Mouse (Mus musculus): ENCODE results near the gene Olfm4. TPM values are rescaled to one million over a fixed set of nuclear protein-coding genes. Genes with fewer than 3 reads are reported as not detected.

Olfm4 gene
- not detected in 2 replicates for polyA plus RNA-seq (2012; ENCODE audit: insufficient read depth, insufficient read length, missing spikeins)

DNA sequence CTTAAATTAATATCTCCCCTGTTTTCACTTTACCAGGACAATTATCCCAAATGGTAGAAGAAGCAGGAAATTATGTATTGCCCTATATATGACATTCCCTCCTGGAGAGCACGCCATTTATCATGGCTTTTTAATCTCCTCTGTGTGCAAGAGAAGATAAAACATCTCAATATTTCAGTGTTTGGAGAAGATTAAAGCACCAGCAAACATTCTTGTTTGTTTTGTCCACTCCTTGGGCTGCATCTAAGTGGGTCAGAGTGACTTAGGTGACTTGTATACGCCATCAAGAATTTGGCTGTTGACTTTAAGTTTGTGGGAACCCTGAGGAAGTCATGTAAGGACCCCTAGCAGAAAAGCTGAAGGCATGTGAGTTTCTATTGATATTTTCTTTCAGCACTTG lies at the start of gene Olfm4:
TSS of gene Olfm4 (plus strand) at position 301 of the 400 bp plus-strand sequence.
- Histone ChIP-seq H3K4me3 (ENCODE audit: insufficient read depth, low read length) (no peak within 1 kb of the TSS), H3K27ac (ENCODE audit: insufficient read depth, low read depth, low read length) (no peak within 1 kb of the TSS), H3K4me1 (ENCODE audit: control insufficient read depth, insufficient read depth, low read length) (no peaks in the 10 kb centered on the region)
- TF ChIP-seq CTCF (IDR thresholded peaks at IDR 0.05; ENCODE audit: low read depth, low read length) (no peak), POLR2A (IDR thresholded peaks at IDR 0.05; ENCODE audit: borderline replicate concordance, low read depth, low read length) (no peak)

- Histone ChIP-seq H3K4me3 (ENCODE audit: insufficient read depth, low read length) (no peak overlapping the region), H3K4me1 (ENCODE audit: control insufficient read depth, insufficient read depth, low read length) (no peaks in the 10 kb centered on the region), H3K27ac (ENCODE audit: insufficient read depth, low read depth, low read length) (no peak overlapping the region)
- TF ChIP-seq CTCF (IDR thresholded peaks at IDR 0.05; ENCODE audit: low read depth, low read length) (no peak), POLR2A (IDR thresholded peaks at IDR 0.05; ENCODE audit: borderline replicate concordance, low read depth, low read length) (no peak)
Measured at GRCm38 (mm10) chr14:79934426-79934825, 49.5 kb upstream of the Olfm4 start.

GRCm38 (mm10) chr14:79936879-79937468 lies 46.9 kb upstream of the Olfm4 start:
- TF ChIP-seq POLR2A (IDR thresholded peaks at IDR 0.05; ENCODE audit: borderline replicate concordance, low read depth, low read length) (no peak), CTCF (IDR thresholded peaks at IDR 0.05; ENCODE audit: low read depth, low read length) (no peak)
- Histone ChIP-seq H3K4me1 (ENCODE audit: control insufficient read depth, insufficient read depth, low read length) (no peaks in the 10 kb centered on the region), H3K4me3 (ENCODE audit: insufficient read depth, low read length) (no peak overlapping the region), H3K27ac (ENCODE audit: insufficient read depth, low read depth, low read length) (no peak overlapping the region)

GRCm38 (mm10) chr14:79945876-79946275 lies 38.0 kb upstream of the Olfm4 start:
- TF ChIP-seq POLR2A (IDR thresholded peaks at IDR 0.05; ENCODE audit: borderline replicate concordance, low read depth, low read length) (no peak), CTCF (IDR thresholded peaks at IDR 0.05; ENCODE audit: low read depth, low read length) (no peak)
- no peak overlapping the region for H3K4me3 ChIP-seq (ENCODE audit: insufficient read depth, low read length)
- no peak overlapping the region for H3K27ac ChIP-seq (ENCODE audit: insufficient read depth, low read depth, low read length)
- H3K4me1 ChIP-seq (ENCODE audit: control insufficient read depth, insufficient read depth, low read length): no peaks in the 10 kb centered on the region

DNA sequence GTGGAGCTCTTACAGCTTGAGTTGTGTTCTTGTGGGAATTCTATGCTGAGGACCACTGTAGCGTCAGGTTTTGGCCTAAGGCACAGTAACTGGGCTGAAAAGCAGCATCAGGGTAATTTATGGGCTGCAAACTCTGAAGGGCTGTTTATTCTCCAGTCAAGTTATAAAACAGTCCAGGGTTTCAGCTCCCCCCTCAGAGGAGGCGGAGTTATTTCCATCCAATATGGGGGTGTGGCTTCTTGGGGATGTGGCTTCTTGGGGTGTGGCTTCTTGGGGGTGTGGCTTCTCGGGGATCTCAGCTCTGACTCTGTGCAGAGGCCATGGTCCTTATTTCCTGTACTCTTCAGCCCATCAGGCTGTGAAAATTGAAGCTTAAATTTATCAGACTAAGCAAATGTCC lies 28.2 kb upstream of the Olfm4 start:
- Histone ChIP-seq H3K27ac (ENCODE audit: insufficient read depth, low read depth, low read length) (no peak overlapping the region), H3K4me3 (ENCODE audit: insufficient read depth, low read length) (no peak overlapping the region), H3K4me1 (ENCODE audit: control insufficient read depth, insufficient read depth, low read length) (no peaks in the 10 kb centered on the region)
- no peak for TF ChIP-seq CTCF (IDR thresholded peaks at IDR 0.05; ENCODE audit: low read depth, low read length)
- TF ChIP-seq POLR2A (IDR thresholded peaks at IDR 0.05; ENCODE audit: borderline replicate concordance, low read depth, low read length): no peak

DNA sequence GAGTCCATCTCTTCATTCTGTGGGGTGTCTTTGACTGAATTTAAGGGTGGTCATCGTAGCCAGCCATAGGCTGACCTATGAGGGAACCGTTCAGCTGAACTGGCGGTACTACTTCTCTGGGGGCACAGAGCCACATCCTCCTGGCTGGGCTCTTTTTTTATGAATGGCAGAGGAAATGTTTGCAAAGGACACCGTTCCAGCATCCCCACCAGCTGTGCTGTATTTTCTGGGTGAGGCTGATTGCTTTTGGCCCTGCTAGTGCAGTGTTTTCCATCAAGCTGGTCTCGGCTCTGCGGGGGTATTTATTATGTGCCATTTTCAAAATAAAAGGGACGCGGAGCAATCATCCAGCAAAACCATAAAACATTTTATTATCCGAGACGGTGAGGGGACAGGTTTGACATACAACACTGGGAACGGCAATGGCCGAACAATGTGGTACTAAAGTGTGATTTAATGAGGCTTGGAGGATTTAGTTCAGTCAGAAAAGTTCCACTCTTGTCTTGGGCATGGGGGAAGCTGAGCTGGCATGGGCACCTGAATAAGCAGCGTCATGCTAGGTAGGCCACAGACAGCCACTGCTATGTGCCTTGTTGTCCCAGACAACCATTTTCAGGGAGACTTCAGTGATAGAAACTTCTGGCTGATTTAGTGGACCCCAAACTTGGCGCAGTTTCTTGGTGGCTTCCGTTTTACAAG lies 25.9 kb upstream of the Olfm4 start:
- no peak overlapping the region for H3K4me3 ChIP-seq (ENCODE audit: insufficient read depth, low read length)
- H3K27ac ChIP-seq (ENCODE audit: insufficient read depth, low read depth, low read length): no peak overlapping the region
- no peaks in the 10 kb centered on the region for H3K4me1 ChIP-seq (ENCODE audit: control insufficient read depth, insufficient read depth, low read length)
- TF ChIP-seq POLR2A (IDR thresholded peaks at IDR 0.05; ENCODE audit: borderline replicate concordance, low read depth, low read length) (no peak), CTCF (IDR thresholded peaks at IDR 0.05; ENCODE audit: low read depth, low read length) (no peak)

- Histone ChIP-seq H3K27ac (ENCODE audit: insufficient read depth, low read depth, low read length) (no peak overlapping the region), H3K4me1 (ENCODE audit: control insufficient read depth, insufficient read depth, low read length) (no peaks in the 10 kb centered on the region), H3K4me3 (ENCODE audit: insufficient read depth, low read length) (no peak overlapping the region)
- TF ChIP-seq POLR2A (IDR thresholded peaks at IDR 0.05; ENCODE audit: borderline replicate concordance, low read depth, low read length) (no peak), CTCF (IDR thresholded peaks at IDR 0.05; ENCODE audit: low read depth, low read length) (no peak)
Measured at GRCm38 (mm10) chr14:79961187-79961586, 22.7 kb upstream of the Olfm4 start.

DNA sequence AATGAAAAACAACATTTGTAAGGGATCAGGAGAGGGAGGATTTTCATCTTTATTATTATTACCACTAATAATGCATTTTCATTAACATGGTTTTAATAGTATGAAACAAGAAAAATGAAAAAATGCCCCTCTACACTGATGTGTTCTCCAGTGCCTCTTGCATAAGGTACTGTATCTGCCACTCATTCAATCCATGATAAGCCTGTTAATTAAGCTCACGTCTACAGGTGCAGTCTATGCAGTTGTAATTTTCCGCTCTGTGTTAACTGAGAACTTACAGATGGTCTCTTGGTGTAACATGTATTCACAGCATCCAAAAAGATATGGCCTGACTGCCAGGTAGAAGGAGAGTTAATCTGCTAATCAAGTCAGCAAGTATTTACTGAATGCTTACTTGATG lies 22.3 kb upstream of the Olfm4 start:
- Histone ChIP-seq H3K4me3 (ENCODE audit: insufficient read depth, low read length) (no peak overlapping the region), H3K27ac (ENCODE audit: insufficient read depth, low read depth, low read length) (no peak overlapping the region), H3K4me1 (ENCODE audit: control insufficient read depth, insufficient read depth, low read length) (no peaks in the 10 kb centered on the region)
- TF ChIP-seq CTCF (IDR thresholded peaks at IDR 0.05; ENCODE audit: low read depth, low read length) (no peak), POLR2A (IDR thresholded peaks at IDR 0.05; ENCODE audit: borderline replicate concordance, low read depth, low read length) (no peak)

DNA sequence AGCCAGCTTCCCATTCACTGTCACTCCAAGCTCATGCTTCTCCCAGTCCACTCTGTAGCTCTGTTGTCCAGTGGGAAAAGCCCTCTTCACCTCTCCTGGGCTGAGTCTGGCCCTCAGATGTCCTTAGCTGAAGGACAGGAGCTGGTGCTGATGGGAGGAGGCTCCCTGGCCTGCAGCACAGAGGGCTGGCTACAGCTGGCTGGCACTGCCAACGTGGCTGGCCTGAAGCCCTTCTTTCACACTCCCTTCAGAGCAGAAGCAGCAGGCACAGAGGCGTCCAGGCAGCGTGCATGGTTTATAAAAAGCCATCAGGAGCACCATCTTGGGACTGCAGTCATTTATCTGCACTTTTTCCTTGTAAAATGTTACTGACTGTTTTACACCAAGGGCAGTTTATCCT lies 13.7 kb upstream of the Olfm4 start:
- TF ChIP-seq CTCF (IDR thresholded peaks at IDR 0.05; ENCODE audit: low read depth, low read length): no peak
- TF ChIP-seq POLR2A (IDR thresholded peaks at IDR 0.05; ENCODE audit: borderline replicate concordance, low read depth, low read length): no peak
- Histone ChIP-seq H3K27ac (ENCODE audit: insufficient read depth, low read depth, low read length) (no peak overlapping the region), H3K4me1 (ENCODE audit: control insufficient read depth, insufficient read depth, low read length) (no peaks in the 10 kb centered on the region), H3K4me3 (ENCODE audit: insufficient read depth, low read length) (no peak overlapping the region)

DNA sequence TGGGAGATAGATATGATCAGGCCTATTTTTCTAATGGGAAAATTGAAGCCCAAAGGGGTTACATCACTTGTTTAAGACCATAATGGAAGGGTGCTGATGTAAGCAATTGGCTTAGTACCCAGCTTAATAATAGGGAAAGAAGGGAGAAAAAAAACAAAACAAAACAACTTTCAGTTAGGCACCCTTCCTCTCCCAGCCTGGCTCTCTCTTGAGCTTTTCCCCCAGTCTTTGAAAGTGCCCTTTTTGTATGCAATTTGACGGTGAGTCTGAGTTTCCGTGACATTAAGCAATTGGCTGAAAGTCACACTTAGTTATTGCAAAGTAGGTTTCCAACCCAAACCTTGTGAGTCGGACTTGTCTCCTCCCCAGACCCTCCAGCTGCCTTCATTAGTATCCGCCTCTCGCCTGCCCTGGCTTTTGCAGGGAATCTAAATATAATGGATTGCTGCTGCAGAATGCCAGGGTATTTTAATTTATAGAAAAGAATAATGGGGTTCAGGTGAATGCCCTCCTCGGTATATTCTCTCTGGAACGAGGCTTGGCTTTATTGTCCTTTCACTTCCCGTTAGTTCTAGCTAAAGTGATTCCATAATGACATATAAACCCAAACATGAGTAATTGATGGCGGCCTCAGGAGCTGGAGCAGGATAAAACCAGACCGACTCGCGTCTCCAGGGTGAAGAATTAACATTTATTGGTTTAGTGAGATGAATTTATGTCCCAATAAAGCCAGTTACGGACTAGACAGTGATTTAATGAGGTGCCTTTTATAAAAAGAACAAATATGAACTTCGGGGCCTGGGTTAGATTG lies 12.7 kb upstream of the Olfm4 start:
- Histone ChIP-seq H3K27ac (ENCODE audit: insufficient read depth, low read depth, low read length) (no peak overlapping the region), H3K4me3 (ENCODE audit: insufficient read depth, low read length) (no peak overlapping the region), H3K4me1 (ENCODE audit: control insufficient read depth, insufficient read depth, low read length) (no peaks in the 10 kb centered on the region)
- TF ChIP-seq POLR2A (IDR thresholded peaks at IDR 0.05; ENCODE audit: borderline replicate concordance, low read depth, low read length): no peak
- TF ChIP-seq CTCF (IDR thresholded peaks at IDR 0.05; ENCODE audit: low read depth, low read length): no peak
